In genomic region chr19:48203928-48204470, GRCm38 (mm10) we compare ENCODE assay signal across 8 mouse cellular contexts. TPM values are rescaled to one million over a fixed set of nuclear protein-coding genes. Genes with fewer than 3 reads are reported as not detected.
A peak's percentile ranks its signal among the peaks of the same experiment; 100 is the strongest.
DNase-seq lines count a peak whose midpoint lies in the region; ATAC-seq and TF ChIP-seq lines count a peak whose summit lies in the region.

No protein-coding gene starts in this region.

- H3K4me2 ChIP-seq in forebrain, embryonic 13.5 days: peak overlapping the region; percentile 99
- H3K4me2 ChIP-seq in hindbrain, embryonic 13.5 days: peak overlapping the region; percentile 97

- DNase-seq in thymus, postnatal 0 days (ENCODE audit: low spot score): peak; percentile 19
- DNase-seq in thymus, adult 18-20 months: no peak
- DNase-seq in layer of hippocampus, postnatal 25 days (ENCODE audit: extremely low spot score in 1 of 2, low spot score in 1 of 2): peak; percentile 66 to 90
- DNase-seq in mesoderm, embryonic 11.5 days (ENCODE audit: low read depth, low spot score): peak; percentile 79

- peaks cover 30% of the 10 kb centered on the region for H3K27me3 ChIP-seq in forebrain, embryonic 13.5 days
- peaks cover 22% of the 10 kb centered on the region; the same call in 1 of the 2 replicates for H3K27me3 ChIP-seq in hindbrain, embryonic 13.5 days
- peaks cover 9% of the 10 kb centered on the region for H3K27me3 ChIP-seq in small intestine, adult 2 months (ENCODE audit: control insufficient read depth, insufficient read depth, low read length)

- peak; percentile 43; the same call in 1 of the 2 replicates for TF ChIP-seq CTCF in small intestine, adult 2 months (IDR thresholded peaks at IDR 0.05; ENCODE audit: extremely low read depth, insufficient read length, insufficient replicate concordance, low read depth, low read length)

- H3K4me1 ChIP-seq in forebrain, embryonic 13.5 days: peaks cover 38% of the 10 kb centered on the region
- peaks cover 40% of the 10 kb centered on the region for H3K4me1 ChIP-seq in hindbrain, embryonic 13.5 days (replicated peaks)
- no peaks in the 10 kb centered on the region for H3K4me1 ChIP-seq in small intestine, adult 2 months (ENCODE audit: control insufficient read depth, insufficient read depth, insufficient read length, low read length)

- H3K4me3 ChIP-seq in forebrain, embryonic 13.5 days: peak overlapping the region; percentile 63
- peak overlapping the region; percentile 60 for H3K4me3 ChIP-seq in hindbrain, embryonic 13.5 days
- no peak overlapping the region for H3K4me3 ChIP-seq in small intestine, adult 2 months (ENCODE audit: low read depth, low read length)

- under 1% methylated on average over 21 of the region's 22 CpGs for WGBS in forebrain, embryonic 13.5 days
- WGBS in hindbrain, embryonic 13.5 days: 2% methylated on average over 20 of the region's 22 CpGs
- 5% methylated on average over 22 of the region's 22 CpGs for WGBS in small intestine, adult 2 months

- H3K9me3 ChIP-seq in forebrain, embryonic 13.5 days (replicated peaks): no peaks in the 10 kb centered on the region
- H3K9me3 ChIP-seq in hindbrain, embryonic 13.5 days: no peaks in the 10 kb centered on the region

- H3K9ac ChIP-seq in forebrain, embryonic 13.5 days: peak overlapping the region; percentile 74; the same call in 1 of the 2 replicates
- no peak overlapping the region for H3K9ac ChIP-seq in hindbrain, embryonic 13.5 days

- no peak for TF ChIP-seq POLR2A in small intestine, adult 2 months (IDR thresholded peaks at IDR 0.05; ENCODE audit: low read depth, low read length)

- H3K27ac ChIP-seq in forebrain, embryonic 13.5 days: no peak overlapping the region
- no peak overlapping the region for H3K27ac ChIP-seq in hindbrain, embryonic 13.5 days
- no peak overlapping the region for H3K27ac ChIP-seq in small intestine, adult 2 months (ENCODE audit: insufficient read depth, low read depth, low read length)

- ATAC-seq in forebrain, embryonic 13.5 days: peak; percentile 28; the same call in 1 of the 2 replicates
- 0 out of 2 replicates have a peak, but pooled peaks have one; percentile 16 for ATAC-seq in hindbrain, embryonic 13.5 days (ENCODE audit: low FRiP score)
- ATAC-seq in megakaryocyte, adult 5-6 weeks (ENCODE audit: poor library complexity, severe bottlenecking): no peak

- no peaks in the 10 kb centered on the region for H3K36me3 ChIP-seq in forebrain, embryonic 13.5 days (ENCODE audit: poor library complexity, severe bottlenecking)
- no peaks in the 10 kb centered on the region for H3K36me3 ChIP-seq in hindbrain, embryonic 13.5 days
- H3K36me3 ChIP-seq in small intestine, adult 2 months (ENCODE audit: control insufficient read depth, insufficient read depth, low read length): no peaks in the 10 kb centered on the region

RNA-seq across cellular contexts. Expression of gene Sorcs3, which starts 1.8 kb away (rescaled TPM):
- 0.13 and 0.18 TPM in 2 replicates for polyA plus RNA-seq in thymus, postnatal 0 days (2015; fragmentation: Nextera tagmentation; extraction: Ambion mirVana)
- 3.8 and 5.3 TPM in 2 replicates for polyA plus RNA-seq in forebrain, embryonic 13.5 days (2015; fragmentation: Nextera tagmentation; extraction: Ambion mirVana)
- 10.9 and 12.9 TPM in 2 replicates for polyA plus RNA-seq in hindbrain, embryonic 13.5 days (2015; fragmentation: Nextera tagmentation; extraction: Ambion mirVana)
- total RNA-seq in layer of hippocampus, postnatal 25 days (2021): 10 to 100 TPM; 32.5 to 35.2 TPM
- 0.01 and 0.03 TPM in 2 replicates for polyA plus RNA-seq in small intestine, adult 2 months (2012; rRNA removed)
- total RNA-seq in megakaryocyte, adult 5-6 weeks (2015): not detected in 2 replicates
- total RNA-seq in megakaryocyte, adult 5-6 weeks (2017): not detected in 2 replicates

Comparison
In these comparisons a context has a peak if more than half of its experiments do, and no peak if none do; other contexts are left out.
1. DNase-seq: peak in thymus, postnatal 0 days (single experiment), layer of hippocampus, postnatal 25 days (2 of 2) and mesoderm, embryonic 11.5 days (single experiment); none in thymus, adult 18-20 months (0 of 2).